Mouse (Mus musculus): ENCODE measurements around the gene Gm5485.

The Gm5485 gene

GRCm38 (mm10) chr16:48412246-48412645, at the start of gene Gm5485:
Gm5485 (minus strand) TSS chr16:48412416.
- no peak for DNase-seq

GRCm38 (mm10) chr16:48453264-48453663, 41.0 kb upstream of the Gm5485 start:
- DNase-seq: no peak

- DNase-seq: no peak
Observed at GRCm38 (mm10) chr16:48446161-48446925, 34.1 kb upstream of the Gm5485 start.

GRCm38 (mm10) chr16:48444589-48444988, 32.4 kb upstream of the Gm5485 start:
- DNase-seq: no peak

GRCm38 (mm10) chr16:48437476-48437875, 25.3 kb upstream of the Gm5485 start:
- peak; percentile 75 to 81 for DNase-seq

- DNase-seq: no peak
Observed at GRCm38 (mm10) chr16:48435454-48435853, 23.2 kb upstream of the Gm5485 start.

GRCm38 (mm10) chr16:48431027-48431426, 18.8 kb upstream of the Gm5485 start, which contains the start of gene Morc1:
Morc1 (plus strand) TSS chr16:48431237.
- DNase-seq: peak in 1 of 2 experiments; percentile 10

- peak in 1 of 2 experiments; percentile 18 for DNase-seq
Observed at GRCm38 (mm10) chr16:48429427-48429826, 17.2 kb upstream of the Gm5485 start.

GRCm38 (mm10) chr16:48424069-48424468, 11.9 kb upstream of the Gm5485 start:
- no peak for DNase-seq

GRCm38 (mm10) chr16:48422501-48422900, 10.3 kb upstream of the Gm5485 start:
- no peak for DNase-seq

GRCm38 (mm10) chr16:48419035-48419434, 6.8 kb upstream of the Gm5485 start:
- DNase-seq: no peak

GRCm38 (mm10) chr16:48418557-48418956, 6.3 kb upstream of the Gm5485 start:
- no peak for DNase-seq

- no peak for DNase-seq
Observed at GRCm38 (mm10) chr16:48410125-48410524, 2.1 kb downstream of the Gm5485 start.

GRCm38 (mm10) chr16:48409580-48409979, 2.6 kb downstream of the Gm5485 start:
- DNase-seq: no peak

- no peak for DNase-seq
Observed at GRCm38 (mm10) chr16:48405674-48406403, 6.4 kb downstream of the Gm5485 start.

GRCm38 (mm10) chr16:48404009-48404408, 8.2 kb downstream of the Gm5485 start:
- DNase-seq: no peak

- DNase-seq: no peak
Observed at GRCm38 (mm10) chr16:48403423-48403822, 8.8 kb downstream of the Gm5485 start.

GRCm38 (mm10) chr16:48402963-48403362, 9.3 kb downstream of the Gm5485 start:
- no peak for DNase-seq

- no peak for DNase-seq
Observed at GRCm38 (mm10) chr16:48395278-48395677, 16.9 kb downstream of the Gm5485 start.

GRCm38 (mm10) chr16:48386982-48387381, 25.2 kb downstream of the Gm5485 start:
- DNase-seq: no peak

GRCm38 (mm10) chr16:48383582-48384257, 28.5 kb downstream of the Gm5485 start:
- no peak for DNase-seq

- peak; percentile 83 to 93 for DNase-seq
Observed at GRCm38 (mm10) chr16:48373711-48374485, 38.3 kb downstream of the Gm5485 start.

- DNase-seq: peak; percentile 80 to 88
Observed at GRCm38 (mm10) chr16:48372461-48372860, 39.8 kb downstream of the Gm5485 start.

All from cerebellum, postnatal 14 days (tissue).